Mouse (Mus musculus) spleen, postnatal 4 days (tissue): Measurements from ENCODE around the gene Gp9.
A peak's percentile ranks its signal among the peaks of the same experiment; 100 is the strongest.

Experiments
- DNase-seq, 2 experiments: peaks; one replicate each; pipeline ENCODE4 v3.0.0; 2022; ENCODE audit warnings: low spot score in 2 of 2

Gp9 gene

DNA sequence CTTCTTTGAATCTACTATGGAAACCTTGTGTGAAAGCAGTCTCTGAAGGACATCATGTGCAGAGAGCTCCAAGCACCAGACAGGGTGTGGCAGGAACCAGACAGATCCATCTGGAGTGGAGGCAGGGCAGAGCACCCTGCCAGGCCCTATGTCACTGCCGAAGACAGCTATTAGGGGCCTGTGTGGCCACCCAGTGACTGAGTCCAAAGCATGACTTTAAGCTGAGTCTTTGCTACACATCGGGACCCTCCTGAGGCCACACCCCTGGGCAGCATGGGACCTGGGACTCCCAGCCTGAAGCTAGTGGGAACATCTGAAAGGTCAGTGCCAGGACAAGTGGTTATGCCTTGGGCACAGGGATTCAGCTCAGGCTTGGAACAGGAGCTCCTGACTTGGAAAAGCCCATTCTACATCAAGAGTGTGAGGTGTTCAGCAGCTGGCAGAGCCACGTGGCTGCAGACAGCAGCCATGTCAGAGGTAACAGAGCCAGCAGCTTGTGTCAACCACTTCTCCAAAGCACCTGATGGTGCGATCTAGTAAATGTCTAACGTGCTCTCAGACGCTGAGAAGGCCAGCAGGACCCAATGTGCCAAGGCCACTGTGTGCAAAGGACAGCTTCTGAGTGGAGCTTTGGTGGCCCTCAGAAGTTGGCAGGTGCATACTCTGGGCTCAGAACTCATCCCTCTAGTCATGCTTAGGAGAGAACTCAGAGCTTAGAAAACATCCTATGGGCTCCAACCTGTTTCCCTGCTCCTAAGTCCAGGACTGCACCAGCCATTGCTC, 9.4 kb downstream of the Gp9 start:
- peak in 1 of 2 experiments; percentile 65 for DNase-seq

DNA sequence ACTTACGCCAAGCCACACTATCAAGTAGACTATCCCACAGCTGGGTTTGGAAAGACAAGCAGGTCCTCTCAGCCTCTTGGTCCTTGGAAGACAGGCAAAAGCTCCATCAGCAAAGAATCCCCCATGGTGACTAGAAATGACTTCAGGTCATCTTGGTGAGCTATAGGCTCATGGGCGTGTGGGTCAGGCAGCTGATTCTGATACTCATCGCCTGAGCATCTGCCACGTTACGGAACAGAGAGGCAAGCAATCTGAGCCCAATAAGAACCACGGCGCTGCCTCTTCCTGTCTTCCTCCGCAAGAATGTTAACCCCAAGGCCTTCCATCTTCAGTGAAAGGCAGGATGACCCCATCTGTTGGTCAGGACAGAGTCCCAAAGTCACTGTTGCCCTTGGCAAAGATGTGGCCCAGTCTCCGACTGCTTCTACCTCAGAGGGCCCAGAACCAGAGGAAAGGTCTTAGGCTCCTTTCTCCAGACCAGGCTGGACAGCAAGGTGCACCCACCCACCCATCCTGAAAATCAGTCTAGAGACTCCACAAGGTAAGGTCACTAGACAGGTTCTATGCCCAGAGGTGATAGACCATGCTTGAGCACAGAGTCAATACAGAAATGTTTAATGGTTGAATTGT, 10.5 kb downstream of the Gp9 start:
- peak in 1 of 2 experiments; percentile 60 for DNase-seq

DNA sequence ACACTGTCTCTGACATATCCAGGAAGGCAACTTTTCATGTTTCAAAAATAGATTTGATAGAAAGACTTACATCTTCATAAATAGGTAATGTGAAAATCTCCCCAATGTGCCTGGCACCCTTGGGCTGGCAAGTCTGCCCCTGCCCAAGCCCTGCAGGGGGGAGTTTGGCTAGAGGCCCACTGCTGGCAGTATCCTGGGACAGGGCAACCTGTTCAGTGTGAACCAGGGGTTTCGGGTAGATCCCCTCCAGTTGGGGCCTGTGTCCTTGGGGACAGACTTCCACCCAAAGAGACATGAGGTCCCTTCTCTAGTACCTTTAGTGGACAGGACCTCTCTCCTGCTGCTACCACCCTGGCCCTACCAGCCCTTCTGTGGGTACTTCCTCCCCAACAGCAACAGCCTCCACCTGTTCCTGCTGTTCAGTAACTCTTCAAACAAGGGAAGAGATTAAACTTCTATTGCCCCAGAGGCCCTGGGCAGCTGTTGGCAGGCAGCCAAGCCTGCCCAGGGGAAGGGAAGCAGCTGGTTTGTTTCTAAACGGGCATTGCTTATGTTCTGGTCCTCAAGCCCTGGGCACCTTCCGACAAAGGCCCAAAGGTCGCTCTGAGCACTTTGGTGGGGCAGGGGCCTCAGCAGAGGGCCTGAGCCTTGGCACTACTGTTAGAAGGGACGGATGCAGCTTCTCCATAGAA, 11.2 kb downstream of the Gp9 start:
- peak; percentile 77 to 85 for DNase-seq

DNA sequence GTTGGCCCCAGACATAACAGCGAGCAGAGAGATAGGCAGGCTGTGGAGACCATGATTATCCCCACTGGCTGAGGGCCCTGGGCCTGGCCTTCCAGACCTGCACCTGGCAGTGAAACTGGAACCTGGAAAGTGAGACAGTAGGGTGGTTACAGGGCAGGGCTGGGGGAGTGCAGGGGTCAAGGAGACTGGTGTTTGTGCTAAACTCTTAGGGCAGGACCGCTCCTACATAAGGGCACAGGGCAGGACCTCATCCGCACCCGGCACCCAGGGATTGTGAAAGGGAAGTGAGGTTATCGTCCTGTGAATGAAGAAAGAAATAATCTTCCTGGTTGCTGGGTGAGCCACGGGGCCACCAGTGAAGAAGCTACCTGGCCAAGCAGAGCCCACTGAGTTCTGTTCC, 11.9 kb downstream of the Gp9 start:
- DNase-seq, result peak in 1 of 2 experiments; percentile 68

DNA sequence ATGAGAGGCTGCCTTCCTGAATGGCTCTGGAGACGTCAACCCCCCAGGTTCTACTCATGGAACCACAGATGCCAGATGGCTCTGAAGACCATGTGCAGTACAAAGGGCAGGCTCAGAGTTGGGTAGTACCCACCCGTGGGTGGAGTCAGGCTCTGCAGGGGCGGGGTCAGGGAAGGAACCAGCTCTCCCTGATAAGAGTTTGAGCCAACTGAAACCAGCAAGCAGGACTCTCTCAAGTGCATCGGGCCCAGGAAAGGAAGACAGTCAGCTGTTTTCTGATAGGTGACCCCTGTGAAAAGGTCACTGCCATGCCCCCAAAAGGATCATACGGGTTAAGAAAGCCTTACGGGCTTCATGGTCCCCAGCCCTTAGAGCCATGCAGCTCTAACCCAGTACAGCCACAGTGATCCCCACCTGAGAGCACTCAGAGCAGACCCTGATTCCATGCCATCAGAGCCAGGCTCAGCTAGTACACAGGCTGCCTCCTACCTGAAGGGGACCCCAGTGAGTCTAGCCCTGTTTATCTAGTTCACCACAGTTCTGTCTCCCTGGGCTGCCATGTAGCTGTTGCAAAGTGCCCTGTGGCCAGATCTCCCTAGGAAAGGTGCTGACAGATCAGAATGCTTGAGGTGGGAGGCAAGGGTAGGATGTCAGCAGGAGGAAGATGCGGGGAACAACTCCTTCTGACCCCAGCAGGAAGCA, 13.1 kb downstream of the Gp9 start:
- peak; percentile 91 to 94 for DNase-seq

DNA sequence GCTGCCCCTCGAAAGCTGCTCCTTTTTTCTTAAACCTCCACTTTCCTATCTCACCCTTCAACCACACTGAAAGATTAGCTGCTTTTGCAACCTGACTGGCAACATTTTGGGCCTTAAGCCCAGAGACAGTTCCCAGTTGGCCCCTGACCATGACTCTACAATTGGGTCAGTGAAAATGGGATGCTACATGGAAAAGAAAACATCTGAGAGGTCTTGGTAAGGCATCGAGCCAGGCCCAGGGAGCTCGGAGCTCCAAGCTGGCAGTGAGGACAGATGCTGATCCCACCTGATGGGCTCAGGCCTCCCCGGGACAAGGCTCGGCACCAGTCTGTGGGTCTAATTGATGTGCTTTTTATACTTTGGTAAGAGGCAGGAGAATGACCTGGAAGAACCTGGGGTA, 14.0 kb downstream of the Gp9 start:
- no peak for DNase-seq

DNA sequence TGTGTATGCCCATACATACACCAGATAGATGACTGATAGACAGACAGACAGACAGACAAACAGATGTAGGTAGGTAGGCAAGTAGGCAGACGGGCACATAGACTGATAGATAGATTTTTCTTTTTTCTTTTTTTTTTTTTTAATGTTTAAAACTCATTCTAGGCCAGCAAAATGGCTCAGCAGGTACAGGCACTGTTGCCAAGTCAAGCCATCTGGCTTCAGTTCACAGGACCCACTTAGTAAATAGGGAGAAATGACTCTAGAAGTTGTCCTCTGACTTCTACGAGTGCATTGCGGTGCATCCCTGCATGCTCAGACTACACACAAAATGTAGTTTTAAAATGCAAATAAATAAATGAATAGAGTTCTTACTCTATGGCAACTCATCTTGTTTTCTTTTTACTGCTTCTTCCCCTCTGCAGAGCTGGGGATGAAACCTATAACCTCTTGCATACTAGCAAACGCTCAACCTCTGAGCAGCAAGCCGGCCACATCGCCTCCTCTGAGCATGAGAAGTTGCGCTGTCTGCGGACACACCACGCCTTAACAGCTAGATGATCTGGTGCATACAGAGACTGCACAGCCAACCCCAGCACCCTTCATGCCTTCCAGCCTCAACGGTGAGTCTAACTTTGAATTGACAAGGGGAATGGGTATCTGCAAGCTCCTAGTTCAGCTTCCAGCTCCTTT, 16.1 kb downstream of the Gp9 start:
- no peak for DNase-seq

DNA sequence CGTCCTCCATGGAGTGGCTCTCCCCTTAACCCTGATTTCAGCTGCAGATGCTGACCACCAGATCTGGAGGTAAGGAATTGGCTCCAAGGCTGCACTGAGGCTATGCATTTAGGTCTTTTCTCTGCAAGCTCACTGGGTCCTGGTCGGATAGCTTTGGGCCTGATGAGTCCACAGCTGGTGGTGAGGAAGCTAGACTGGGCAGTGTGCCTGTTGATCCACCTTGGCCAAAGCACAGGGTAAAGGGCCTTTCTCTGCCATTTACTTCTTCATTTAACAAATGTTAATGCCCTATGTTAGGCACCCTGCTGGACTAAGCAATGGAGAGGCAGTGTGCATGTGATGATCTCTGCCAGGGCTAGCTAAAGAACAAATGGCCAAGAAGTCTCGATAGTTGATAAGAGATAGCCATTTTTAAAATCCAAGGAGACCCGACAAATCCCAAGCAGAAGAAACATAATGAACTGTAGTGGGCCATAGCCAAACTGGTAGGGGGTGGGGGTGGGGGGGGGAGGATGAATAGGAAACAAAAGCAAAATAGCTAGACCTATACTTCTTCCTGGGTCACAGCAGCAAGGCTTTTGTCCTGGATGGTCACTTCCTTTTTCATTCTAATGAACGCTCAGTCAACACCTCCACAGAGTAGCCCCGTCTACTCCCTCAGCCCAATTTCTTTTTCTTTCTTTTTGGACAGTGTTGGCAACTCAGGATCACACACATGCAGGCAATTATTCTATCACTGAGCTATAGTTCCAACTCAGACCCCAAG, 17.7 kb downstream of the Gp9 start:
- DNase-seq, result no peak

DNA sequence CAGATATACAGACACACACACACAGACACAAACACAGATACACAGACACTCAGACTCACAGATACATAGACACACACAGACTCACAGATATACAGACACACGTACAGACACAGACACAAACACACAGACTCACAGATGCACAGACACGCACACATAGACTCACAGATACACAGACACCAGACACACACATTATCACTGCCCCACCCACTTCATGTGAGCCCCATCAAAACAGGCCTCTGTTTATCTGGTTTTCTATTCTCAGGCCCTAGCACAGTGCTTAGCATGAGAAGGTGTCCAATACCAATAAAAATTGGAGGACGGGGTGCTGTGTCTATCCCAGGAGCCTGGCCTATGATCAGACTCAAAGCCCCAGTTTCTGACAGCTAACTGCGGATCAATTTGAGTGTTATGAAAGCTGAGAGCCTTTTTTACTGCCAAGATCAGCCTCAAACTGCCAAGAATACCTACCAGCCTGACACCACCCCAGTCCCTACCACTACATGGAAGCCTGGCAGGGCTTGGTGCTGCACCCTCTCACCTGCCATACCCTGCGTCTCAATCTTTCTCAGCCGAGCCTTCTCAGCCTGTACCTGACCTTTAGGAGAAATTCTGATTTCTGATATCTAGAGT, 18.5 kb downstream of the Gp9 start:
- DNase-seq, result no peak

DNA sequence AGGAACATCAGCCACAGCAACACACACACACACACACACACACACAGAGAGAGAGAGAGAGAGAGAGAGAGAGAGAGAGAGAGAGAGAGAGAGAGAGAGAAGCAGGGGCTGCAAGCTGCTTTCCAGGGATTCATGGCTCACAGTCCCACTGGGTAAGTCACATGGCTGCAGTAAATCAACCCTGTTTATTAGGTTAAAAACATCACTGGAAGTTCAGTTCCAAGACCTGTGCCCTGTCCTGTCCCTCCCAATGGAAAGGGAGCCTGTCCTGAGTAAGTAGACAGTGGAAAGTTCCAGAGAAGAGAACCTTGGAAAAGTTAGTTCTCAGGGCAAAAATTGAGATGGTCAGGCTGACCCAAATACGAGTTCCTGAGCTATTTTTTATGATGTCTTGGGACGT, 19.4 kb downstream of the Gp9 start:
- DNase-seq, result no peak

DNA sequence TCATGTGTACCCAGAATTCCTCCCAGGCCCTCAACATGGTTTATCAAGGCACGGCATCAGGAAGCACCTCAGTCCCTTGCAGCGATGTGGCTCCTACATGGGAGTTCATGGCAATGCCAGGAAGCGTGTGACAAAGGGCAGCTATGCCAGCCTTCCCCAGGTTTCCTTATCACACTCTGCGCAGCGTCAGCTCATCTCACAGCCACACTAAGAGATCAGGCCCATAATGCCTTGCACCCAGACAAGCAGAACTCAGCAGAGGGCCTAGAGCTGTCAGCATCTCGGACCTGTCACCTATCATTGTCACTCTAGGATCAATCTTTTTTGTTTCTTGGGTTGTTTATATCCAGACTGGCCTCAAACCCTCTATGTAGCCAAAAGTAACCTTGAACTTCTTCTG, 21.7 kb downstream of the Gp9 start:
- no peak for DNase-seq

DNA sequence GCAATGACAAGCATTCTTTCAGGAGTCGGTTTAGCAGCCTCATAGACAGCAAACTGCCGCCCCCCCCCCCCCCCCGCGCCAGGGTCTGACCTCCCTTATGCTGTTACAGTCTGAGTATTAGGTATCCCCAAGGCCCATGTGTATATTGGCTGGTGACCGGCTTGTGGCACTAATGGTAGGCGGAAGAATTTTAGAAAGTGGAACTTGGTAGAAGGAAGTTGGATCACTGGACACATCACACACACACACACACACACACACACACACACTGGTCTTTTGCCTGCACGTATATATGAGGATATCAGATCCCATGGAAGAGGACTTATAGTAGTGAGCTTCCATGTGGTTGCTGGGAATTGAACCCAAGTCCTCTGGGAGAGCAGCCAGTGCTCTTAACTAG, 24.6 kb downstream of the Gp9 start:
- no peak for DNase-seq

DNA sequence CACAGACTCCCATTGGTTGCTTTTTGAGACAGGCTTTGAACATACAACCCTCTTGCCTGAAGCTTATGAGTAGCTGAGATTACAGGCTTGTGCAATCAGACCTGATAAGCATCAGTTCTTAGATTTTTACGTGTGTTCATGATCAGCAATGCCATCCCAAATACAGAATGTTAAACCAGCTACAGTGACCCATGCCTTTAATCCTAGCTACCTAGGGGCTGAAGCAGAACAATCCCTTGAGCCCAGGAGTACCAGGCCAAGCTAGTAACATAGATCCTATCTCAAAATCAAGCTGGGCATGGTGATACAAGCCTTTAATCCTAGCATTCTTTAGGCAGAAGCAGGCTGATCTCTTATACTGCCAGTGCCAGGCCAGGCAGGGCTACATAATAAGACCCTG, 26.2 kb downstream of the Gp9 start:
- no peak for DNase-seq

DNA sequence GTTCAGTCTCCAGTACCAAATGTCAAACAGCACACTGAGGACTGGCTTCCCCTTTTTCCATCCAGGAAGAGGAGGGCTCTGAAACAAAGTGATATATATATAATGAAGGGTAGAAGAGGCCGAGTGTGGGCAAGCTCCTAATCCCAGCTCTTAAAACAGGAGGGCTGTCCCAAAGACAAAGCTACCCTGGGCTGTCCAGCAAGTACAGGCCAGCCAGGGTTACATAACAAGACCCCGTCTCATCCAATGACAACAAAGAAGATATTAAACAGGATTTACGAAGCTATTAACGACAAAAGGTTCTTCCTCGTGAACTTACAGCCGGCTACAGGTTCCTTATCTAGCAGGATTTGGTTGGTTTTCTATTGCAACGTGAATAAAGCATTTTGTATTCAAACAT, 27.0 kb downstream of the Gp9 start:
- DNase-seq, result no peak

DNA sequence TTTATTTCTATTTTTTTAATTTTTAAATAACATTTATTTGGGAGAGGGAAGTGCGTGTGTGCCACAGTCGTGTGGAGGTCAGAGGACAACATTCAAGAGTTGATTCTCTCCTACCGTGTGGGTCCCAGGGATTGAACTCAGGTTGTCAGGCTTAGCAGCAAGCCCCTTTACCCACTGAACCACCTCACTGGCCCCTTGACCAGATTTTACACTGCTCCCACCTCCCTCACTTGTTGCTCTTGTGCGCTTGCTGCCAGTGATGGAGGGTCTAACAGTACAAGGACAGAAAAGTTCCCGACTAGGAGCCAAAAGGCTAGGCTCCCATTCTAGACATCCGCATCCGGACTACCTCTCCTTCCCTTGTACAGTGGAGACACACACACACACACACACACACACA, 27.6 kb downstream of the Gp9 start:
- DNase-seq, result no peak

DNA sequence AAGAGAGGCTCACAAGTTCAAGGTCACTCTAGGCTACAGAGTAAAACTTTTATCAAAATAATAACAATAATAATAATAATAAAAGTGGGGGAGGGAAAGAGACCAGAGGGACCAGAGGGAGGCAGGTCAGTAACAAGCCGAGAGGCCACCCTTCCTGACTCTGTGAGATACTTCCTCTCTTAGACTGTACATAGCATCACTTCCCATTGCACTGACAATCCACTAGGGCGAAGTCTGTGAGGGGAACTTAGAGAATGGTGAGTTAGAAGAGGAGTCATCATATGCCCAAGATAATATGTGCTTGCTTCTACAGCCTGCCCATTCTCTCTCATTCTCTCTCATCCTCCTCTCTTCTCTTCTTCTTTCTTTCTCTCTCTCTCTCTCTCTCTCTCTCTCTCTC, 28.2 kb downstream of the Gp9 start:
- DNase-seq, result peak in 1 of 2 experiments; percentile 60

DNA sequence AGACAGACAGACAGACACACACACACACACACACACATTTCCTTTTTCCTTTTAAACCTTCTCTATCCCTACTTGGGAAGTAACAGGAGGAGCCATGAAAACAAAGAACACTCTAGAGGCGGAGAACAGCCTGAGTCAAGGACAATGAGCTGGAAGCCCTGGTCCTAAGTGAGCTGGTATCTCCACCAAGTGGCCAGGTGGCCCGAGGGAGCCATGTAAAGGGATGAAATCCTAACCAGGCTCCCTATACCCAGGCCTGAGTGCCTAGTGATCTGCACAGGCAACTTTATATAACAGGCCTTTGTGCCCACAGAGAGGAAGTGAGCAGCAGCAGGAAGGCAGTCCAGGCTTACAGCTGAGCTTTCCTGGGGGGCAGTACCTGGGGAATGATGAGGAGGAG, 29.0 kb downstream of the Gp9 start:
- peak in 1 of 2 experiments; percentile 60 for DNase-seq

DNA sequence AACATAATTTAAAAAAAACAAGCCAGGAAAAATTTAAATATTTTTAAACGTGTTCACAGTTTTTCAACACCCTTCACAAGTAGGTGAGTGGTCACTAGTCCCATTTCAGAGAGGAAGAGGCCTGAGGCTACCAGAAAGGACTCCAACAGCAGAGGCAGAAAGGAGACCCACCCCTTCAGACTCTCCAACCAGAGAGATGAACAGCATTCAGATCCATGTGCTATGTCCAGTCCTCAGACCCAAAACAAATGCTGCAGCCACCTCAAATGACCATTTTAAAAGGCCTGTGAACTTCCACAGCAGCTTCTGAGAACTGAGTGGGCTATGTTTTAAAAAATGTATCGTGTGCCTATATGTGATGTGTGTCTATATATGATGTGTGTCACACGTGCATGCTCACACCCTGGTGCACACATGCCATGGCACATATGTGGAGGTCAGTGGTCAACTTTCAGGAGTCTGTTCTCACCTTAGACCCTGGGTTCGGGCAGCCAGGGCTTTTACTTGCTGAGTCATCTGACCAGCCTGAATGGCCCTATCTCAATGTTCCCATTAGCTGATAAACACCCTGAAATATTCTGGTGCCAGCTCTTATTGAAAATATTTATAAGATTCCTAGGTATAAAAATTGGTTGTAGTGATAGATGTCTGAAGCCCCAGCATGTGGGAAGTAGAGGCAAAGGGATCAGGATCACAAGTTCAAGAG, 30.0 kb downstream of the Gp9 start:
- peak in 1 of 2 experiments; percentile 62 for DNase-seq

DNA sequence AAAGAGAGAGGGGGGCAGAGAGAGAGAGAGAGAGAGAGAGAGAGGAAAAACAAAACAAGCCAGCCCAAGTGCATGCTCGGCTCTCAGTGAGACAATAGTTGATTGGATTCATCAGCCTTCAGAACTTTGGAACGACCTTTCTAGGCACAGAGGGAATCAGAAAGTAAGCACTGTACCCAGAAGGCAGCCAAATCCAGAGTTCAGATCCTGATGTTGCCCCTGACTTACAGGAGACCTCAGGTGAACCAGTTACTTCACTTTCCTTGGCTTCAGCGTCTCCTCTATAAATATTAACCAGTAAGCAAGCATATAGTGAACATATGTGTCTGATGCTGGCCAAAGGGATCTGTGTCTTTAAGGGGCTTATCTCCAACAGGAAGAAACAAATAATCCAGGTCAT, 30.6 kb downstream of the Gp9 start:
- peak in 1 of 2 experiments; percentile 61 for DNase-seq

DNA sequence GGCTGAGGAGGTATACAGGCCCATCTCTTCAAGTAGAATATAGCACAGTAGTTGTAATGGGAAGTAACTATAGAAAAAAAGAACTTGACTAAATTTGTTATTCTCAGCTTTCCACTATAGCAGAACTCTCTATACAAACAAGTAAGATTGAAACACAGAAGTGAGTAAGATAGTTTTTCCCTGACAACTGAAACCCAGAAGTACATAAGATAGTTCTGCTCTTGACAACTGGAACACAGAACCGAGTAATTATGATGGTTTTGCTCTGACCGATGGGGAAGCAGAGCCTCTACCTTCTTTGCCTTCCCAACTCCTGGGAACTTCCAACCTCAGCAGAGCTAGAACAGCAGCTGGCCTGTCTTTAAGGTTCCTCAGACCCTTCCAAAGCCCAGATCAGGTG, 31.3 kb downstream of the Gp9 start:
- no peak for DNase-seq
